Mouse (Mus musculus) hindbrain, embryonic 12.5 days (tissue): ENCODE data around the gene Zfp747. TPM values are rescaled to one million over a fixed set of nuclear protein-coding genes. Genes with fewer than 3 reads are reported as not detected.
"Not testable (repeated sequence)": the region's sequence is repeated elsewhere in the genome, so short reads cannot be mapped to it uniquely, and the experiment has no call there.

Experiments used
- ATAC-seq: fragments of 200-750 bp; cut with Nextera tagmentation; 2 replicates; pipeline ENCODE4 v1.8.0; 2017; ENCODE audit warnings: moderate TSS enrichment; ENCODE audit not compliant: low FRiP score
- H3K27ac ChIP-seq: fragments of 300-500 bp; sonication (generic); 2 replicates; pipeline ENCODE4 v1.5.1; 2016; ENCODE audit warnings: mild to moderate bottlenecking
- H3K27me3 ChIP-seq: fragments of 300-500 bp; sonication (generic); 2 replicates; pipeline ENCODE4 v1.6.1; 2016; ENCODE audit warnings: mild to moderate bottlenecking
- H3K36me3 ChIP-seq: fragments of 300-500 bp; sonication (generic); 2 replicates; pipeline ENCODE4 v1.6.1; 2016; ENCODE audit warnings: mild to moderate bottlenecking
- H3K4me1 ChIP-seq: fragments of 300-500 bp; sonication (generic); 2 replicates; pipeline ENCODE4 v1.6.1; 2016
- H3K4me2 ChIP-seq: fragments of 300-500 bp; sonication (generic); replicated peaks from 2 replicates; pipeline ENCODE4 v1.6.1; 2016; ENCODE audit warnings: mild to moderate bottlenecking
- H3K4me3 ChIP-seq: fragments of 300-500 bp; sonication (generic); 2 replicates; pipeline ENCODE4 v1.5.1; 2016; ENCODE audit warnings: mild to moderate bottlenecking
- H3K9ac ChIP-seq: fragments of 300-500 bp; sonication (generic); 2 replicates; pipeline ENCODE4 v1.6.1; 2016; ENCODE audit warnings: mild to moderate bottlenecking, moderate library complexity
- H3K9me3 ChIP-seq: fragments of 300-500 bp; sonication (generic); replicated peaks from 2 replicates; pipeline ENCODE4 v1.6.1; 2016; ENCODE audit warnings: mild to moderate bottlenecking
- WGBS: fragments of 180-500 bp; shearing (Covaris S2); methylation state at CpG from one replicate; pipeline ENCODE4 v1.1.7; 2016; 5-methylcytosine and 5-hydroxymethylcytosine counted together
- polyA plus RNA-seq: library from polyadenylated mRNA; unstranded; fragments of >200 nt; fragmentation: Nextera tagmentation; extraction: Ambion mirVana; gene quantifications from 2 replicates; pipeline ENCODE4 v1.2.1, GENCODE M21; 2016

Gene Zfp747
- polyA plus RNA-seq, 1 experiment from 2014 or later: 9.3 TPM

GRCm38 (mm10) chr7:127393157-127393943 lies 17.5 kb upstream of the Zfp747 start, which contains the start of gene E430018J23Rik:
TSS of gene E430018J23Rik (minus strand) at chr7:127393629.
- H3K9ac ChIP-seq: peak within 1 kb of the TSS; percentile 85
- no peaks in the 10 kb centered on the region for H3K27me3 ChIP-seq
- no peaks in the 10 kb centered on the region for H3K9me3 ChIP-seq
- peaks cover 11% of the 10 kb centered on the region for H3K4me1 ChIP-seq
- under 1% methylated on average over 45 of the region's 45 CpGs for WGBS
- peaks cover 8% of the 10 kb centered on the region for H3K36me3 ChIP-seq
- H3K27ac ChIP-seq: peak within 1 kb of the TSS; percentile 88
- peak within 1 kb of the TSS; percentile 70 for H3K4me3 ChIP-seq
- peak within 1 kb of the TSS; percentile 88 for H3K4me2 ChIP-seq
- peak; percentile 91 for ATAC-seq

GRCm38 (mm10) chr7:127392251-127392824 lies 16.5 kb upstream of the Zfp747 start:
- Histone ChIP-seq H3K9ac (peak overlapping the region; percentile 85), H3K27me3 (no peaks in the 10 kb centered on the region), H3K4me2 (peak overlapping the region; percentile 88), H3K9me3 (no peaks in the 10 kb centered on the region), H3K27ac (no peak overlapping the region), H3K4me3 (peak overlapping the region; percentile 70), H3K4me1 (peaks cover 11% of the 10 kb centered on the region), H3K36me3 (peaks cover 8% of the 10 kb centered on the region)
- no peak for ATAC-seq
- WGBS: 88% methylated on average over 8 of the region's 8 CpGs

- H3K27ac ChIP-seq: no peak overlapping the region
- H3K9me3 ChIP-seq: no peaks in the 10 kb centered on the region
- ATAC-seq: no peak
- no peak overlapping the region for H3K4me2 ChIP-seq
- WGBS: 97% methylated on average over 16 of the region's 16 CpGs
- no peak overlapping the region for H3K4me3 ChIP-seq
- no peak overlapping the region for H3K9ac ChIP-seq
- peaks cover 8% of the 10 kb centered on the region for H3K36me3 ChIP-seq
- peaks cover 11% of the 10 kb centered on the region for H3K4me1 ChIP-seq
- no peaks in the 10 kb centered on the region for H3K27me3 ChIP-seq
Measured at GRCm38 (mm10) chr7:127391538-127391937, 15.7 kb upstream of the Zfp747 start.

- Histone ChIP-seq H3K27ac (no peak overlapping the region), H3K4me1 (peaks cover 14% of the 10 kb centered on the region), H3K36me3 (peaks cover 11% of the 10 kb centered on the region), H3K27me3 (no peaks in the 10 kb centered on the region), H3K9ac (no peak overlapping the region), H3K4me2 (no peak overlapping the region), H3K4me3 (no peak overlapping the region), H3K9me3 (no peaks in the 10 kb centered on the region)
- ATAC-seq: no peak
- 89% methylated on average over 7 of the region's 7 CpGs for WGBS
Measured at GRCm38 (mm10) chr7:127390306-127390705, 14.5 kb upstream of the Zfp747 start.

- not testable (repeated sequence) for H3K4me3 ChIP-seq, H3K27me3 ChIP-seq, H3K9me3 ChIP-seq, H3K9ac ChIP-seq, H3K4me2 ChIP-seq, H3K27ac ChIP-seq, ATAC-seq
- H3K36me3 ChIP-seq: peaks cover 23% of the 10 kb centered on the region
- peaks cover 14% of the 10 kb centered on the region for H3K4me1 ChIP-seq
Measured at GRCm38 (mm10) chr7:127388201-127388600, 12.4 kb upstream of the Zfp747 start.

GRCm38 (mm10) chr7:127386641-127387392 lies 11.0 kb upstream of the Zfp747 start, which contains the start of gene 9130019O22Rik:
TSS of gene 9130019O22Rik (minus strand) at chr7:127387166.
- Histone ChIP-seq H3K4me2 (peak within 1 kb of the TSS; percentile 67), H3K9ac (peak within 1 kb of the TSS; percentile 70), H3K4me1 (peaks cover 3% of the 10 kb centered on the region; the same call in 1 of the 2 replicates), H3K36me3 (peaks cover 29% of the 10 kb centered on the region), H3K9me3 (peaks cover 4% of the 10 kb centered on the region; the same call in 1 of the 2 replicates), H3K27me3 (no peaks in the 10 kb centered on the region), H3K4me3 (peak within 1 kb of the TSS; percentile 45), H3K27ac (no peak within 1 kb of the TSS)
- ATAC-seq: peak; percentile 89
- 10% methylated on average over 34 of the region's 38 CpGs for WGBS

- H3K9me3 ChIP-seq, ATAC-seq, H3K27ac ChIP-seq, H3K9ac ChIP-seq, H3K4me1 ChIP-seq, H3K4me2 ChIP-seq, H3K4me3 ChIP-seq, H3K27me3 ChIP-seq: not testable (repeated sequence)
- 93% methylated on average over 4 of the region's 4 CpGs for WGBS
- peaks cover 24% of the 10 kb centered on the region for H3K36me3 ChIP-seq
Measured at GRCm38 (mm10) chr7:127385560-127385959, 9.7 kb upstream of the Zfp747 start.

- Histone ChIP-seq H3K4me2 (no peak overlapping the region), H3K36me3 (peaks cover 18% of the 10 kb centered on the region), H3K4me3 (no peak overlapping the region), H3K27me3 (no peaks in the 10 kb centered on the region), H3K9me3 (peaks cover 4% of the 10 kb centered on the region; the same call in 1 of the 2 replicates), H3K27ac (no peak overlapping the region), H3K4me1 (no peaks in the 10 kb centered on the region), H3K9ac (no peak overlapping the region)
- ATAC-seq: no peak
- 81% methylated on average over 6 of the region's 6 CpGs for WGBS
Measured at GRCm38 (mm10) chr7:127378310-127378921, 2.6 kb upstream of the Zfp747 start.

GRCm38 (mm10) chr7:127371870-127372269 lies 4.0 kb downstream of the Zfp747 start:
- ATAC-seq, H3K4me2 ChIP-seq, H3K27ac ChIP-seq, H3K4me1 ChIP-seq, H3K9me3 ChIP-seq, H3K4me3 ChIP-seq, H3K9ac ChIP-seq, H3K27me3 ChIP-seq, H3K36me3 ChIP-seq: not testable (repeated sequence)
- WGBS: 82% methylated on average over 3 of the region's 3 CpGs

- no peaks in the 10 kb centered on the region for H3K9me3 ChIP-seq
- 89% methylated on average over 2 of the region's 2 CpGs for WGBS
- H3K4me1 ChIP-seq: no peaks in the 10 kb centered on the region
- no peak overlapping the region for H3K4me2 ChIP-seq
- no peak overlapping the region for H3K27ac ChIP-seq
- H3K36me3 ChIP-seq: peaks cover 7% of the 10 kb centered on the region
- no peak overlapping the region for H3K4me3 ChIP-seq
- no peaks in the 10 kb centered on the region for H3K27me3 ChIP-seq
- H3K9ac ChIP-seq: no peak overlapping the region
- no peak for ATAC-seq
Measured at GRCm38 (mm10) chr7:127371213-127371612, 4.6 kb downstream of the Zfp747 start.

- WGBS: 84% methylated on average over 3 of the region's 3 CpGs
- Histone ChIP-seq H3K4me2 (no peak overlapping the region), H3K4me1 (peaks cover 9% of the 10 kb centered on the region; the same call in 1 of the 2 replicates)
Measured at GRCm38 (mm10) chr7:127366249-127366648, 9.6 kb downstream of the Zfp747 start.

GRCm38 (mm10) chr7:127364166-127364565 lies 11.7 kb downstream of the Zfp747 start:
- Histone ChIP-seq H3K36me3 (no peaks in the 10 kb centered on the region), H3K4me2 (peak overlapping the region; percentile 71), H3K9me3 (no peaks in the 10 kb centered on the region), H3K27me3 (peaks cover 20% of the 10 kb centered on the region), H3K4me1 (peaks cover 9% of the 10 kb centered on the region; the same call in 1 of the 2 replicates), H3K4me3 (peak overlapping the region; percentile 37), H3K9ac (no peak overlapping the region), H3K27ac (no peak overlapping the region)
- no peak for ATAC-seq
- WGBS: 55% methylated on average over 4 of the region's 4 CpGs

More at GRCm38 (mm10) chr7:127366249-127366648, 9.6 kb downstream of the Zfp747 start:
- Histone ChIP-seq H3K27ac (no peak overlapping the region), H3K27me3 (peaks cover 15% of the 10 kb centered on the region), H3K9me3 (no peaks in the 10 kb centered on the region), H3K36me3 (no peaks in the 10 kb centered on the region), H3K4me3 (no peak overlapping the region), H3K9ac (no peak overlapping the region)
- no peak for ATAC-seq
